Mouse (Mus musculus): ENCODE measurements around the gene Mrm2. TPM values are rescaled to one million over a fixed set of nuclear protein-coding genes. Genes with fewer than 3 reads are reported as not detected.

Mrm2 gene
- total and polyA plus RNA-seq, 2 experiments from 2014 or later: 15.9 to 16.0 TPM

GRCm38 (mm10) chr5:140345244-140345643 lies 13.5 kb upstream of the Mrm2 start:
- no peak overlapping the region for H3K4me2 ChIP-seq (ENCODE audit: low read depth)
- peaks cover 4% of the 10 kb centered on the region; the same call in 1 of the 2 replicates for H3K36me3 ChIP-seq (ENCODE audit: insufficient read depth)
- 95% methylated on average over 4 of the region's 4 CpGs for WGBS
- TF ChIP-seq CTCF (IDR thresholded peaks at IDR 0.05; ENCODE audit: low read depth): no peak
- H3K27me3 ChIP-seq (ENCODE audit: insufficient read depth, low read length): no peaks in the 10 kb centered on the region
- H3K9me3 ChIP-seq (ENCODE audit: low read length): no peaks in the 10 kb centered on the region
- ATAC-seq: no peak
- no peak overlapping the region for H3K27ac ChIP-seq (ENCODE audit: low read depth, low read length)
- H3K9ac ChIP-seq: no peak overlapping the region
- no peaks in the 10 kb centered on the region for H3K4me1 ChIP-seq (ENCODE audit: insufficient read depth)
- no peak for DNase-seq
- no peak overlapping the region for H3K4me3 ChIP-seq (ENCODE audit: low read depth, low read length)

- no peak overlapping the region for H3K4me2 ChIP-seq (ENCODE audit: low read depth)
- no peak overlapping the region for H3K9ac ChIP-seq
- no peak overlapping the region for H3K4me3 ChIP-seq (ENCODE audit: low read depth, low read length)
- TF ChIP-seq CTCF (IDR thresholded peaks at IDR 0.05; ENCODE audit: low read depth): peak; percentile 41
- DNase-seq (no peak), ATAC-seq (no peak)
- no peaks in the 10 kb centered on the region for H3K27me3 ChIP-seq (ENCODE audit: insufficient read depth, low read length)
- no peaks in the 10 kb centered on the region for H3K4me1 ChIP-seq (ENCODE audit: insufficient read depth)
- no peak overlapping the region for H3K27ac ChIP-seq (ENCODE audit: low read depth, low read length)
- H3K36me3 ChIP-seq (ENCODE audit: insufficient read depth): peaks cover 4% of the 10 kb centered on the region; the same call in 1 of the 2 replicates
- no peaks in the 10 kb centered on the region for H3K9me3 ChIP-seq (ENCODE audit: low read length)
- 86% methylated on average over 4 of the region's 4 CpGs for WGBS
These were observed 11.2 kb upstream of the Mrm2 start for GRCm38 (mm10) chr5:140342880-140343279.

- Histone ChIP-seq H3K27me3 (ENCODE audit: insufficient read depth, low read length) (no peaks in the 10 kb centered on the region), H3K36me3 (ENCODE audit: insufficient read depth) (peaks cover 4% of the 10 kb centered on the region; the same call in 1 of the 2 replicates), H3K4me3 (ENCODE audit: low read depth, low read length) (no peak overlapping the region), H3K4me1 (ENCODE audit: insufficient read depth) (no peaks in the 10 kb centered on the region), H3K4me2 (ENCODE audit: low read depth) (no peak overlapping the region), H3K9ac (no peak overlapping the region), H3K27ac (ENCODE audit: low read depth, low read length) (no peak overlapping the region), H3K9me3 (ENCODE audit: low read length) (no peaks in the 10 kb centered on the region)
- no peak for TF ChIP-seq CTCF (IDR thresholded peaks at IDR 0.05; ENCODE audit: low read depth)
- ATAC-seq (no peak), DNase-seq (no peak)
- WGBS: 93% methylated on average over 3 of the region's 3 CpGs
These were observed 8.1 kb upstream of the Mrm2 start for GRCm38 (mm10) chr5:140339836-140340235.

GRCm38 (mm10) chr5:140338779-140339178 lies 7.1 kb upstream of the Mrm2 start:
- no peak for ATAC-seq
- 94% methylated on average over 4 of the region's 4 CpGs for WGBS
- no peak for DNase-seq
- no peak for TF ChIP-seq CTCF (IDR thresholded peaks at IDR 0.05; ENCODE audit: low read depth)
- H3K9me3 ChIP-seq (ENCODE audit: low read length): no peaks in the 10 kb centered on the region
- H3K9ac ChIP-seq: no peak overlapping the region
- no peaks in the 10 kb centered on the region for H3K27me3 ChIP-seq (ENCODE audit: insufficient read depth, low read length)
- H3K36me3 ChIP-seq (ENCODE audit: insufficient read depth): no peaks in the 10 kb centered on the region
- H3K4me3 ChIP-seq (ENCODE audit: low read depth, low read length): no peak overlapping the region
- H3K4me1 ChIP-seq (ENCODE audit: insufficient read depth): no peaks in the 10 kb centered on the region
- H3K4me2 ChIP-seq (ENCODE audit: low read depth): no peak overlapping the region
- H3K27ac ChIP-seq (ENCODE audit: low read depth, low read length): no peak overlapping the region

GRCm38 (mm10) chr5:140336680-140337079 lies 5.0 kb upstream of the Mrm2 start:
- 70% methylated on average over 1 of the region's 1 CpGs for WGBS

GRCm38 (mm10) chr5:140333631-140334030 lies 1.9 kb upstream of the Mrm2 start:
- ATAC-seq (no peak), DNase-seq (peak; percentile 23)
- Histone ChIP-seq H3K4me3 (ENCODE audit: low read depth, low read length) (no peak overlapping the region), H3K9me3 (ENCODE audit: low read length) (no peaks in the 10 kb centered on the region), H3K27ac (ENCODE audit: low read depth, low read length) (no peak overlapping the region), H3K27me3 (ENCODE audit: insufficient read depth, low read length) (no peaks in the 10 kb centered on the region), H3K4me1 (ENCODE audit: insufficient read depth) (peaks cover 9% of the 10 kb centered on the region), H3K4me2 (ENCODE audit: low read depth) (no peak overlapping the region), H3K36me3 (ENCODE audit: insufficient read depth) (no peaks in the 10 kb centered on the region; the same call in 1 of the 2 replicates), H3K9ac (no peak overlapping the region)
- WGBS: 22% methylated on average over 2 of the region's 2 CpGs
- TF ChIP-seq CTCF (IDR thresholded peaks at IDR 0.05; ENCODE audit: low read depth): peak; percentile 45

More at GRCm38 (mm10) chr5:140336680-140337079, 5.0 kb upstream of the Mrm2 start:
- DNase-seq: peak; percentile 37
- peak; percentile 79 for TF ChIP-seq CTCF (IDR thresholded peaks at IDR 0.05; ENCODE audit: low read depth)
- Histone ChIP-seq H3K9me3 (ENCODE audit: low read length) (no peaks in the 10 kb centered on the region), H3K27me3 (ENCODE audit: insufficient read depth, low read length) (no peaks in the 10 kb centered on the region), H3K4me3 (ENCODE audit: low read depth, low read length) (no peak overlapping the region), H3K9ac (no peak overlapping the region), H3K4me1 (ENCODE audit: insufficient read depth) (no peaks in the 10 kb centered on the region), H3K4me2 (ENCODE audit: low read depth) (no peak overlapping the region), H3K36me3 (ENCODE audit: insufficient read depth) (no peaks in the 10 kb centered on the region), H3K27ac (ENCODE audit: low read depth, low read length) (no peak overlapping the region)
- no peak for ATAC-seq

- Histone ChIP-seq H3K4me3 (ENCODE audit: low read depth, low read length) (no peak overlapping the region), H3K9ac (no peak overlapping the region), H3K27ac (ENCODE audit: low read depth, low read length) (no peak overlapping the region), H3K27me3 (ENCODE audit: insufficient read depth, low read length) (no peaks in the 10 kb centered on the region), H3K36me3 (ENCODE audit: insufficient read depth) (peaks cover 7% of the 10 kb centered on the region; the same call in 1 of the 2 replicates), H3K4me1 (ENCODE audit: insufficient read depth) (peaks cover 9% of the 10 kb centered on the region), H3K9me3 (ENCODE audit: low read length) (no peaks in the 10 kb centered on the region), H3K4me2 (ENCODE audit: low read depth) (no peak overlapping the region)
- WGBS: 66% methylated on average over 4 of the region's 4 CpGs
- ATAC-seq (no peak), DNase-seq (no peak)
- TF ChIP-seq CTCF (IDR thresholded peaks at IDR 0.05; ENCODE audit: low read depth): no peak
These were observed 821 bp upstream of the Mrm2 start for GRCm38 (mm10) chr5:140332519-140332918.
